Mouse (Mus musculus) embryonic fibroblast, embryonic 13.5 days (primary cell): ENCODE results near the gene Slc12a1. TPM values are rescaled to one million over a fixed set of nuclear protein-coding genes. Genes with fewer than 3 reads are reported as not detected.

Source experiments
- H3K27ac ChIP-seq: 2 replicates; pipeline ENCODE4 v1.5.1; 2012; ENCODE audit warnings: low read length, control low read depth, inconsistent platforms; ENCODE audit not compliant: insufficient read depth
- H3K4me1 ChIP-seq: 2 replicates; pipeline ENCODE4 v1.6.1; 2011; ENCODE audit warnings: low read length; ENCODE audit not compliant: control insufficient read depth, insufficient read depth
- H3K4me3 ChIP-seq: 2 replicates; pipeline ENCODE4 v1.5.1; 2011; ENCODE audit warnings: mild to moderate bottlenecking, control low read depth, low read length; ENCODE audit not compliant: insufficient read depth
- CTCF ChIP-seq: IDR thresholded peaks from 2 replicates; pipeline ENCODE4 v1.5.1; 2011; ENCODE audit warnings: mild to moderate bottlenecking, control low read depth, low read length, moderate library complexity, borderline replicate concordance; ENCODE audit not compliant: insufficient read depth
- POLR2A ChIP-seq: IDR thresholded peaks from 2 replicates; pipeline ENCODE4 v1.6.1; 2011; ENCODE audit warnings: low read depth, mild to moderate bottlenecking, control low read depth, low read length, moderate library complexity
- polyA plus RNA-seq: library from polyadenylated mRNA; stranded (reverse); fragments of >200 nt; gene quantifications from 2 replicates; pipeline ENCODE4 v1.2.4, GENCODE M21; 2011; ENCODE audit warnings: low read depth; ENCODE audit not compliant: missing spikeins, insufficient read length

The Slc12a1 gene
- polyA plus RNA-seq, 1 experiment = 0.23 TPM

DNA sequence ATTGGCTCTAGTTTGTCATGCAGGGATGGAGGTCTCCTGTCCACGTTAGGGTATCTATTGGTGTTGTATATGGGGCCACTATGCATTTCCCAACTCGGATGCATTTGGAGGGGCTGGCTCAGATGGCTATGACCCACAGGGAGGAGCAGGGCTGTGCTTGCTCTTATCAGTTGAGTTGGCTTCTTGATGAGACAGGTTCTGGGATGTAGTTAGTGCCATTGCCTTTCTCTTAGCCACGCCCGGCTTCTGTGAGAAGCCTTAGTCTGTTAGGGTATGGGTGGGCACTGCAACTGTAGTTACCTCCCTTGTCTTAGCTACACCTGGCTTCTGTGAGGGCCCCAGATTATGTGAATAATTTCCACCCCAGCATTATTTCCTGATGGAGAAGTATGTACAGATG, 79.9 kb downstream of the Slc12a1 start:
- TF ChIP-seq POLR2A (no peak), CTCF (no peak)
- Histone ChIP-seq H3K27ac (no peak overlapping the region), H3K4me1 (no peaks in the 10 kb centered on the region), H3K4me3 (no peak overlapping the region)

- Histone ChIP-seq H3K27ac (no peak overlapping the region), H3K4me3 (no peak overlapping the region), H3K4me1 (no peaks in the 10 kb centered on the region)
- TF ChIP-seq CTCF (no peak), POLR2A (no peak)
These were observed 81.2 kb downstream of the Slc12a1 start for GRCm38 (mm10) chr2:125233537-125233936.

- TF ChIP-seq CTCF = no peak
- no peak for TF ChIP-seq POLR2A
- no peak overlapping the region for H3K4me3 ChIP-seq
- H3K4me1 ChIP-seq = no peaks in the 10 kb centered on the region
- H3K27ac ChIP-seq = no peak overlapping the region
These were observed 81.7 kb downstream of the Slc12a1 start for GRCm38 (mm10) chr2:125234049-125234448.

GRCm38 (mm10) chr2:125245545-125246285, 93.4 kb downstream of the Slc12a1 start:
- peak overlapping the region; percentile 16; the same call in 1 of the 2 replicates for H3K27ac ChIP-seq
- TF ChIP-seq CTCF = no peak
- no peak for TF ChIP-seq POLR2A
- no peak overlapping the region for H3K4me3 ChIP-seq

DNA sequence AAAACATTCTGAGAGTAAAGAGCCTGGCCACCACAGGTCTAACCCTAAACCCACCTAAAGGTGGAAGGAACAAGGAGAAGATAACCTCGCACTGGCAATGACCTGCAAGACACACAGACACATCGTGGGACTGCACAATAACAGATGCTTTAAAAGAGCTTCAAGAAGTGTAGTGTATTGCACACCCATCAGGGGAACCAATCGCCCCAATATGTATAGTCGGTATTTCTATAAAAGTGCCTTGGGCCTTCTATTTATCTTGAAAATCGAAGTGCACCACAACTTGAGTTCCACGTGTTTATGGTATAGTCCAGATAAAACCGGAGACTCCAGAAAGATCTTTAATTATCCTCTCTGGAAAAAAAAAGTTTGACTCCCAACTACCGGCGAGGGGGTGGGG, 94.4 kb downstream of the Slc12a1 start:
- H3K4me1 ChIP-seq = peaks cover 7% of the 10 kb centered on the region
- TF ChIP-seq POLR2A = no peak
- no peak for TF ChIP-seq CTCF
- peak overlapping the region; percentile 29 for H3K4me3 ChIP-seq
- 0 out of 2 replicates have a peak overlapping the region, but pooled peaks have one; percentile 20 for H3K27ac ChIP-seq

More at GRCm38 (mm10) chr2:125245545-125246285, 93.4 kb downstream of the Slc12a1 start:
- H3K4me1 ChIP-seq = peaks cover 7% of the 10 kb centered on the region

DNA sequence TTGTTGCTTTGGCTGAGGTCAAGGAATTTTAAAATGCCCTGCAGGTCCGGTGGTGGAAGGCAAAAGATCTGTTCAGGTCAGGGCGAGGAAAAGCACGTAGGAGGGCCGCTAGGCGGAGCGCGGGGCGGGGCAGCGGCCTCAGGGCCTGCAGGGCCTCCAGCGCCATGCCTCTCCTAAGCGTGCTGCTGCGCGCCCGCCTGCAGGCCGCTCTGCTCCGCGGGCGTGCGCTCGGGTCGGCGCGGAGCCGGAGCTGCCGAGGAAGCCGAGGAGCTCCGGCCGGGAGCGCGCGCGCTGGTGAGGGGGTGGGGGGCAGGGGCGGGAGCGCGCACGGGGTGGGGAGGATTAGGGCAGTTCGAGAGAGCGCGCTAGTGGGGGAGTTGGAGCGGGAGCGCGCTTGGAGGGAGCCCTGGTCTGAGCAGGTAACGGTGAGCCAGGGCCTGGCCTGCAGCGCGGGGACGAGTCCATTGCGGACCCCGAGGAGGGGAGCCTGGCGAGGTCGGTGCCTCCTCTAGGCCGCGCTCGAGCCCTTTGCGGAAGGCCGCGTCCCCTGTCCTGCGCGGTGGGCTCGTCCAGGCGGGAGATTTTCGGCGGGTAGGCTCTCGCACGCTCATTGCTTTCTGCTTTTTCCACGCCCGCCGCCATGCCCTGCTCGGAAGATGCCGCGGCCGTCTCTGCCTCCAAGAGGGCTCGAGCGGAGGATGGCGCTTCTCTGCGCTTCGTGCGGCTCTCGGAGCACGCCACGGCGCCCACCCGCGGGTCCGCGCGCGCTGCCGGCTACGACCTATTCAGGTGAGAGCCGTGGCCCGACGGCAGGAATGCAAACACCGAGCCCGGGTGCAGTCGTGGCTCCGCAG, 95.0 kb downstream of the Slc12a1 start, which contains the start of gene Dut:
Dut (plus strand) TSS at position 83 of the 854 bp plus-strand sequence.
- TF ChIP-seq POLR2A (peak; percentile 77), CTCF (no peak)
- Histone ChIP-seq H3K27ac (peak within 1 kb of the TSS; percentile 75), H3K4me1 (peaks cover 7% of the 10 kb centered on the region), H3K4me3 (peak within 1 kb of the TSS; percentile 72)

GRCm38 (mm10) chr2:125247962-125248235, 95.6 kb downstream of the Slc12a1 start:
- Histone ChIP-seq H3K4me1 (peaks cover 7% of the 10 kb centered on the region), H3K4me3 (peak overlapping the region; percentile 72), H3K27ac (peak overlapping the region; percentile 75)
- no peak for TF ChIP-seq CTCF
- no peak for TF ChIP-seq POLR2A

- peaks cover 7% of the 10 kb centered on the region for H3K4me1 ChIP-seq
- peak overlapping the region; percentile 72 for H3K4me3 ChIP-seq
These were observed 96.0 kb downstream of the Slc12a1 start for GRCm38 (mm10) chr2:125248256-125248655.

DNA sequence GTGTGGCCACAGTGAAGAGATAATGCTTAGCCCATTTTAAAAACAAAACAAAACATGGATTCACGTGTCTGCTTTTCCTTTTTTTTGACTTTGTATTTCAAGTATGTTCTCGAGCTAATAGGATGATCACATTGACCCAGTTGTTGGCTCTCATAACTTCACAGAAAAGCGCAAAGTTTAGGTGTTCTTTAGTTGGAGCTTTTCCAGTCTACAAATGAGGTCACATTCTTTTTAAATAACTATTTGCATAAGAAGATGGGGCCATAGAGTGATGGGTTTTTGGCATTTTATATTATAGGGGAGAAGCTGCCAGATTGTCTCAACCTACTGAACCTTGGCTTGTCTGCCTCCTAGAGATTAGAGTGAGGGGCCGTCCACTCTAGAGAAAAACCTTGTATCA, 97.0 kb downstream of the Slc12a1 start:
- Histone ChIP-seq H3K27ac (no peak overlapping the region), H3K4me3 (peak overlapping the region; percentile 36), H3K4me1 (peaks cover 7% of the 10 kb centered on the region)
- no peak for TF ChIP-seq CTCF
- no peak for TF ChIP-seq POLR2A

More at GRCm38 (mm10) chr2:125248256-125248655, 96.0 kb downstream of the Slc12a1 start:
- H3K27ac ChIP-seq = peak overlapping the region; percentile 75
- TF ChIP-seq CTCF (no peak), POLR2A (no peak)

DNA sequence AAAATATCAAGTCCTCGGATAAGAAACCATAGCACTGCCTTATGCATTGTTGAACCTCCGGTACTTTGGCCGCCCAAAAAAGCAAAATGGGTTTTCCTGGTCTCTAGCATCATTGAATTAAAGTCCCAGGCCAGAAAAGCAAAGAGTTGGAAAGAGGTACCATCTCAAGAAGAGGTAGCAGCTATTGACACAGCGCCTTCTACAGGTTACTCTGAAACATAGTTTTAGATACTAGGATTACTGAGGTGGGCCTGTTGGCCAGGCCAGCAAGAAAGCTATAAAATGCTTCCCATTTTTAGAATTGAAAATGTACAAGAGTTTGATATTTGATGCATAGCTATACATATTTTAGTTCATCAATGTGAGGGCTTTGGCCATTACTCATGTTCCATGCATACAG, 97.6 kb downstream of the Slc12a1 start:
- no peak for TF ChIP-seq CTCF
- TF ChIP-seq POLR2A = no peak
- Histone ChIP-seq H3K27ac (no peak overlapping the region), H3K4me1 (peaks cover 7% of the 10 kb centered on the region), H3K4me3 (no peak overlapping the region)

- Histone ChIP-seq H3K4me1 (no peaks in the 10 kb centered on the region), H3K4me3 (no peak overlapping the region), H3K27ac (no peak overlapping the region)
- TF ChIP-seq CTCF (no peak), POLR2A (no peak)
These were observed 99.5 kb downstream of the Slc12a1 start for GRCm38 (mm10) chr2:125251781-125252180.
